Mouse (Mus musculus) neural tube, embryonic 10.5 days (tissue): ENCODE data around the gene Amdhd2.

Experiments
- DNase-seq: peaks from one replicate; pipeline ENCODE4 v3.0.0-alpha.2; 2017; ENCODE audit warnings: low spot score; ENCODE audit errors: extremely low spot score

Amdhd2 gene

GRCm38 (mm10) chr17:24108896-24109295 lies 54.7 kb downstream of the Amdhd2 start:
- no peak for DNase-seq
